21 mouse cellular contexts compared by ENCODE assay signal in genomic region chr1:160245954-160246353, GRCm38 (mm10). TPM values are rescaled to one million over a fixed set of nuclear protein-coding genes. Genes with fewer than 3 reads are reported as not detected.
DNase-seq lines count a peak whose midpoint lies in the region; ATAC-seq and TF ChIP-seq lines count a peak whose summit lies in the region.
"Had no signal": no experiment of that assay in that cellular context is flagged by ENCODE, and none has a peak within 500 bp of the region (broad histone marks: within the 10 kb centered on the region; RNA-seq: fewer than 3 reads in every experiment).

No protein-coding gene starts in this region.

- TF ChIP-seq POLR2A in thymus, adult 2 months (IDR thresholded peaks at IDR 0.05; ENCODE audit: control insufficient read depth, extremely low read depth, insufficient read depth, low read length, poor library complexity): no peak

- no peak for DNase-seq in layer of hippocampus, adult 2 months (ENCODE audit: low spot score in 2 of 2)
- DNase-seq in layer of hippocampus, adult 9-11 months: no peak
- peak; percentile 59 for DNase-seq in CD4-positive helper T cell, adult 2 months (ENCODE audit: low read depth, low spot score)
- no peak for DNase-seq in thymus, adult 2 months
- DNase-seq in gastrocnemius, adult 8-10 months (ENCODE audit: low spot score in 2 of 2): no peak
- DNase-seq: adrenal gland, postnatal 14 days; cerebellum, adult 2 months; gastrocnemius, postnatal 10 days; kidney, adult 11 months; kidney, postnatal 10 days; lung, postnatal 4 days; right cerebral cortex, postnatal 25 days had no signal

- ATAC-seq in activated CD4-positive, CD25-positive, alpha-beta regulatory T cell, adult 4 months: peak; percentile 63
- ATAC-seq in megakaryocyte progenitor cell, adult 5-6 weeks (replicated peaks; ENCODE audit: poor library complexity): peak; percentile 76
- ATAC-seq in cerebellum, adult (ENCODE audit: insufficient number of reproducible peaks, low FRiP score, low TSS enrichment): no peak
- ATAC-seq: midbrain, embryonic 13.5 days had no signal

- TF ChIP-seq CTCF in layer of hippocampus, adult 2 months (conservative IDR thresholded peaks at IDR 0.05): no peak
- TF ChIP-seq CTCF in thymus, adult 2 months (IDR thresholded peaks at IDR 0.05; ENCODE audit: borderline replicate concordance, control insufficient read depth, extremely low read depth, insufficient read depth, low read length, poor library complexity): no peak

- no peaks in the 10 kb centered on the region for H3K27me3 ChIP-seq in thymus, adult 2 months (ENCODE audit: control insufficient read depth, insufficient read depth, low read length)
- H3K27me3 ChIP-seq: embryonic facial prominence, embryonic 13.5 days; hindbrain, embryonic 15.5 days; limb, embryonic 13.5 days; liver, embryonic 15.5 days; midbrain, embryonic 13.5 days had no signal

- H3K4me3 ChIP-seq in layer of hippocampus, adult 2 months: no peak overlapping the region
- no peak overlapping the region for H3K4me3 ChIP-seq in thymus, adult 2 months (ENCODE audit: control insufficient read depth, insufficient read depth, low read length)
- H3K4me3 ChIP-seq: embryonic facial prominence, embryonic 13.5 days; hindbrain, embryonic 15.5 days; limb, embryonic 13.5 days; liver, embryonic 15.5 days; midbrain, embryonic 13.5 days; myocyte had no signal

- peak overlapping the region; percentile 12; the same call in 1 of the 2 replicates for H3K27ac ChIP-seq in layer of hippocampus, adult 2 months
- no peak overlapping the region for H3K27ac ChIP-seq in thymus, adult 2 months (ENCODE audit: control insufficient read depth, insufficient read depth, low read length)
- H3K27ac ChIP-seq: embryonic facial prominence, embryonic 13.5 days; hindbrain, embryonic 15.5 days; limb, embryonic 13.5 days; liver, embryonic 15.5 days; midbrain, embryonic 13.5 days had no signal

- peaks cover 8% of the 10 kb centered on the region for H3K4me1 ChIP-seq in thymus, adult 2 months (replicated peaks; ENCODE audit: control insufficient read depth, insufficient read depth, low read length)
- H3K4me1 ChIP-seq: hindbrain, embryonic 15.5 days; midbrain, embryonic 13.5 days had no signal

- peaks cover 8% of the 10 kb centered on the region; the same call in 1 of the 2 replicates for H3K36me3 ChIP-seq in thymus, adult 2 months (ENCODE audit: control insufficient read depth, insufficient read depth, low read length)
- H3K36me3 ChIP-seq: embryonic facial prominence, embryonic 13.5 days; hindbrain, embryonic 15.5 days; limb, embryonic 13.5 days; liver, embryonic 15.5 days; midbrain, embryonic 13.5 days had no signal

- 44% methylated on average over 2 of the region's 2 CpGs for WGBS in thymus, adult 2 months

RNA-seq across cellular contexts. Expression of gene Cacybp, which starts 33.3 kb away (rescaled TPM):
- 10 to 100 TPM; 88.7 to 91.3 TPM for total RNA-seq in layer of hippocampus, adult 2 months (2021)
- polyA plus RNA-seq in activated CD4-positive, CD25-positive, alpha-beta regulatory T cell, adult 4 months (2017; shearing (Covaris generic)): 100 to 1,000 TPM; 114 to 115 TPM
- 338 and 369 TPM in 2 replicates for total RNA-seq in megakaryocyte progenitor cell, adult 5-6 weeks (2015)
- 281 and 317 TPM in 2 replicates for total RNA-seq in megakaryocyte progenitor cell, adult 5-6 weeks (2017)
- polyA plus RNA-seq in thymus, adult 2 months (2012; rRNA removed): 13.5 and 15.0 TPM in 2 replicates
- 10 to 100 TPM; 52.4 to 67.6 (median 60.6) TPM for total RNA-seq in gastrocnemius, adult 8-10 months (2022)

RNA-seq across cellular contexts. Expression of gene Mrps14, which starts 50.9 kb away (rescaled TPM):
- total RNA-seq in layer of hippocampus, adult 2 months (2021): 10 to 100 TPM; 61.7 to 65.0 TPM
- 100 to 1,000 TPM; 251 to 260 TPM for polyA plus RNA-seq in activated CD4-positive, CD25-positive, alpha-beta regulatory T cell, adult 4 months (2017; shearing (Covaris generic))
- 198 and 201 TPM in 2 replicates for total RNA-seq in megakaryocyte progenitor cell, adult 5-6 weeks (2015)
- 151 and 173 TPM in 2 replicates for total RNA-seq in megakaryocyte progenitor cell, adult 5-6 weeks (2017)
- polyA plus RNA-seq in thymus, adult 2 months (2012; rRNA removed): 32.8 and 34.9 TPM in 2 replicates
- total RNA-seq in gastrocnemius, adult 8-10 months (2022): 10 to 100 TPM; 74.2 to 82.8 (median 81.0) TPM
